Mouse (Mus musculus) adrenal gland, adult (tissue): ENCODE data around the gene Scube2.

Source experiments
- DNase-seq, 2 experiments: peaks; one replicate each; pipeline ENCODE4 v3.0.0; 2022 to 2023; ENCODE audit warnings: low spot score in 1 of 2; ENCODE audit not compliant: inconsistent age in 2 of 2

The Scube2 gene

DNA sequence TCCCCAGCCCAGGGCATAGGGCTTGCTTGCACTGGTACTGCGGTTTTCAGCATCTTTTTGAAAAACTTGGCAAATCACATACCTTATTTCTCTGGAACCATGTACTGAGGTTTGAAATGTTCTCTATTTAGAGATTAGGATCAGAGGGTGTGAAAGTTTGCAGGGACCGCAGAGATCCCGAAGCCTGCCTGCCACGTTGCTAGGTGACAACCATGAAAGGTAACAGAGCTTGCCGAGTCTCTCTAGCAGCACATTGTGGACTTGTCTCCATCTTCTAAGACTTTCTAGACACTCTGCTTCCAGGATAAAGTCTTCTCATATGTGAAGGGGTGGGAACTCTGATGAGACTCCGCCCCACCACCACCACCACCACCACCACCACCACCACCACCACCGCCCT is 13.5 kb downstream of the Scube2 start:
- peak in 1 of 2 experiments; percentile 15 for DNase-seq

DNA sequence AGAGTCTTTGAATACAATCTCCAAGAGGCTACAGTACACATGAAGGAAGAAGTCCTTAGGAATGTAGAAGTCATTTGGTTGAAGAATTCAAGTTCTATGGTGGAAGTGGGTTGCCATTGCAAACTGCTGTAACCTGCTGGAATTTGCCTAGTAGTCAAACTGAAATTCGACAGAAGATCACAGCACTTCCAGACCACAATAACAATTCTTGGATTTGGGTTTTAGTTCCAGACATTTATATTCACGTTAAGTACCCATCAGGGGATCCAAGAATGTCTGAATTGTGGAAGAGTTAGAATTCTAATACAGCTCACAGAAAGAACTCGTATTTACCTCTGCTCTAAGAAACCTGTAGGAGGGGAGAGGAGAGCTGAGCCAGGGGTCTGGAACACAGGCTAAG is 14.9 kb downstream of the Scube2 start:
- DNase-seq: no peak

DNA sequence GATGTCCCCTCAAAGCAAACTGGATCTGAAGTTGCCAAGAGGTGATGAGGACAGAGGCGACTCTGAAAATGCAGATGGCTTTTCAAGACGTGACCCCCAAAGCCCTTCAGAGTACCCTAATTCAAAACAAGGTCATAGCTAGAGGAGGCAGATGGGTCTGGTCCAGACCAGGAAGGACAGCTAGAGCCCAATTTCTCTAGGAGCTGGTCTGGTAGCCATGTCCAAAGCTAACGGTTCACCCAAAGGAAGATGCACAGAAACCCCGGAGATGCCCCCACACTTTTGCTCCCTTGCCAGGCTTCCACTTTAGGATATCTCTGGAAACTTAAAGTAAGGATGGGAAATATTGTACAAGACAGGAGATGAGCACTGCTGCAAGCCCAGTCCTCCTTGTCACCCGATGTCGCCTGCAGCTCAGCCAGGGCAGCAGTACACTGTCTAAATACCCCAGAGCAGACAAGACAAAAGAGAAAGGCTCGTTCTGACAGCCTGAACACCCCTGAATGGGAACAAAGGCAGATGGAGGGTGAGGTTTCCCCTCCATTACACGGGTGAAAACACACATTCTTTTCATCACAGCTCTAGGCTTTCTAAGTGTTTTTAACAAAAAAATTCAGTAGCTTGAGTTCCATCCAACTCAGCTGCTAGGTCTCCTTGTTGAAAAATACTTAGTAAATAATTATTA is 15.6 kb downstream of the Scube2 start:
- DNase-seq: no peak

DNA sequence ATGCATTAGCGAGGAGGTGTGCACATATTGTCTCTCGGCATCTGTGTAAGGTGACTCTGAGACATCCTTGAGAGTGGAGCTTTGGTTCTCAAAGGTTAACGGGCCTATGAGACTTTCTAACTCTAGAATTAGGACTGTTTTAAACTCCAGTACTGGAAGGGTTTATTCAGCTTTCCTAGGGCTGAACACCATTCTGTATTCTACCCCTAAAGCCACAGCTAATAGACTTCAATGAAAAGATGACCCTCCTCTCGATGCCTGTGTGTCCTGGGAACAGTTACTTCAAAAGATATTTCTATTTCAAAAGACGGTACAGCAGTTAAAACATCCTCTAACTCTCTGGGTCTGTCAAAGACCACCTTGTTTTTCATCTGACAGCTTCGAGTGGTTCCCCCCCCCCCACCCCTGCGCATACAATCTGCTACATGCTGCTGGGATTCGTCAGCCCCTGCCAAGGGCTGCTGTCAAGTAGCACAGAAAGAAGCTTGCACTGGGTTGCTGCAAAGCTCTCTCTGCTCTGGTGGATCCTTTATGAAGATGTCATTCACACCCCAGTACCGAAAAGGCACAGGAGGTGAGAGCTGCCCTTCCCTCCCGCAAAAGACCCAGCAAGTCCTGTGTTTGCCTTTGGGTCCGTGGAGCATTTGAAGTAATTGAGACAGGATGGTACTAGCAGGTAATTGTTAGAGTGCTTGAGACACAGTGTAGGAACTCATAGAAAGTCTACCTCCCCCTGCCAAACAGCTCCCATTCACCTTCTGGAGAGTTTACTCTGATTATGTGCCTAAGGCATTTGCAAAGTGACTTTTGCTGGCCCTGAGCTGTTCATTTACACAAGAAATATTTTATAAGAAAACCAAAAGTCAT is 16.4 kb downstream of the Scube2 start:
- DNase-seq: no peak

DNA sequence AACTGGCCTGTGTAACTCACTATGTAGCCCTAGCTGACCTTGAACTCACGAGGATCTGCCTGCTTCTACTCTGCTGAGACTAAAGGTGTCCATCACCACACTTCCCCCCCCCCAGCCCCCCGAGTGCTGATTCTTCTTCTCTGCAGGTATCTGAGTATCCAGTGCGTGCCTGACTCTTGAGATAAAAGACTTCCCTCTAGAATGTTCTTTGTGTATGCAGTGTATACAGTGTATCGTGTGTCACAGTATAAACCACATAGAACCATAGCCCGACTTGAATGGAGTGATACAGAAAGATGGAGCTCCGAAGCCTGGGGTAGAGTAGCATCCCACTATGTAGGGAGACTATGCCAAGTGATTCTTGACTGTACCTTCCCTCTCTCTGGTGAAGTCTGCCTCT is 21.4 kb downstream of the Scube2 start:
- no peak for DNase-seq

DNA sequence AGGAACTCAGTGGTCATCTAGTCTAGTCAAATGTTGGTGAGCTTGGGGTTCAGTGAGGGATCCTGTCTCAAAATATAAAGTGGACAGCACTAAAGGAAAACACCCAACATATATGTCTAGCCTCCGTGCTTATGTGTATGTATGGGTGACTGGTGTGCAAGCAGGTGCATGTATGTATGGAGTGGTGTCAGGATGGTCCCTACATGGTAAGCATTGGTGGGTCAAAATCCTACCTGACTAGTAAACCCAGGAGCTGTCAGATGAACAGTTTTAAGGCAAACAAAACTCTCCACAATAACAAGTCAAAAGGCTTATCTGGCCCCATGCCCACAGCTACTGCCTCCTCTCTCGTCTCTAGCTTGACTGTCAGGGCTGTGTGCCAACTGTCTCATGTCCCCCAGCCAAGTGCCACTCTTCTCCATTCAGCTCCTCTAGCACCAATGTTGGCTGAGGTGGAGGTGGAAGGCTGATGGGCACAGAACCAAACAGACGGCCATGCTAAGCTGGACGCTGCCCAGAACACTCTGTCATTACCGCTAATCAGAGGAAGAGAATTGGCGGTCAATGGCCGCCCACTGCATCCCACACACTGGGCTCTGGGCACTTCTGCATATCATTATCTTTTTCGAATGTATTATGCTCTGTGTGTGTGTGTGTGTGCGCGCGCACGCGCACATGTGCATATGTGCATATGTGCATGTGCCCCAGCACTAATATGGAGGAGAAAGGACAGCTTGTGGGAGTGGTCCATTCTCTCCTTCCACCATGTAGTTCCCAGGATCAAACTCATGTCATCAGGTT is 23.7 kb downstream of the Scube2 start:
- no peak for DNase-seq

DNA sequence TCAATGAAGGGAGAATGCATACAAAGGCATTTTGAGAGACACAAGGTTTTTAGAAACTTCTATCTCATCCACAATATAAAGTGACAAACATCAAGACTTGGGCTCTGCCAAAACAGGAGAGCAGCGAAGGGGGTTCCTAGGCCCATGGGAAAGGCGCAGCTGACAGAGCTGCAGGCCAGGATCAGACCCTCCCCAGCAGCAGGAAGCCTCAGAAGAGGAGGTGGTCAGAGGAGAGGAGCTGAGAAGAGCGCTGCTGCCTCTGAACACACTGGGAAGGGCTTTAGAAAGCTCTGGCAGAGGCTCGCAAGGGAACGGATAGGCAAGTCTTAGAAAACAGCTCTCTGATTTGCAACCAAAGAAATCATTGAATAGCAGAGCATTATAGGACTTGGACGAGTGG is 24.4 kb downstream of the Scube2 start:
- DNase-seq: no peak

DNA sequence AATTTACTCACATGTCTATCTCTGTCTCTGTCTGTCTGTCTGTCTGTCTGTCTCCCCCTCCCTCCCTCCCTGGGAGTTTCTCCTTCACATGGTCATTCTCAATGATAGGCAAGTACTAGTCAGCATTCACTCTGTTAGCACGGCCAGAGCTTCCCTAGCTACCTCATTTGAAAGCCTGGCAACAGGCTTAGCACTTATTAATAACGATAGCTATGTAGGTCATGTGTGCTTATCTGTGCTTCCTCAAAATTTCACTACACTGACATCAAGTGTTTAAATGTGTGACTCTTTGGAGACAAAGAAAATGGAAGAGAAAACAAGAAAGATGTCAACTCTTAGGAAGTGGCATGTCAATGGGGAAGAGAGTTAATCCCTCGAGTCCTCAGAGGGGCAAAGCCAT is 26.9 kb downstream of the Scube2 start:
- DNase-seq: no peak

DNA sequence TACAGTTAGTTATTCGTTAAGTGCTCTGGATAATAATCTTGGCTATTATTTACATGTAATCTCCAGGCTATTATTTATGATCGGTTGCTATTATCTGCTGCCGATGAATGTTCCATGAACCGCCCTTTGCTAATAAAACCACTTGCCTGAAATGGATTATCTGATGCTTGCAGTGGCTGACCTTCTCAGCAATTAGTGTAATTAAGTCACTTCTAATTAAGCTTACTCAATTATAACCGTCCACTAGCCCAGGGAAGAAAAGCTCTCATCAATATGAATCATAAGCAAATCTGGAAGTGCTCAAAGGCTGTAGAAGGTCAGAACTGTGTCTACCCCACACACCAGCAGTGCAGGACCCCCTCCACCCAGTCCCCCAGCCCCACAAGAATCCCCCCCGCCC is 27.8 kb downstream of the Scube2 start:
- no peak for DNase-seq

DNA sequence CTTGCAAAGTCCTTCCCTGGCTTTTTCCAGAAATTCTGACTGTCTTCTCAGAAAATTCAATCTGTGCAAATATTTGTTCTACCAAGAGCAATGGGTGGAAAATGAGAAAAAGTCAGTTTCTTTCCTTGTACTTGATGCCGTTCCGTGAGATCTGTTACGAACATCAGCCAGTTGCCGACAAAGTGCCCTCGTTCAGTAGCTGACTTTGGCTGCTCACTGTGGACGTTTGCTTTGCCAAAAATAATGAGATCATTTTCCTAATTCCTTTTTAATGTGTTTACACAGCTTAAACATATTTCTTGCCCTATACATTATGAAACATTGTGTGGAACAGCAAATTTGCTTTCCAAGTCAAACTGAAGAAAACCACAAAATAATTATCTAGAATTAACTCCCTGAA is 30.6 kb downstream of the Scube2 start:
- DNase-seq: no peak

DNA sequence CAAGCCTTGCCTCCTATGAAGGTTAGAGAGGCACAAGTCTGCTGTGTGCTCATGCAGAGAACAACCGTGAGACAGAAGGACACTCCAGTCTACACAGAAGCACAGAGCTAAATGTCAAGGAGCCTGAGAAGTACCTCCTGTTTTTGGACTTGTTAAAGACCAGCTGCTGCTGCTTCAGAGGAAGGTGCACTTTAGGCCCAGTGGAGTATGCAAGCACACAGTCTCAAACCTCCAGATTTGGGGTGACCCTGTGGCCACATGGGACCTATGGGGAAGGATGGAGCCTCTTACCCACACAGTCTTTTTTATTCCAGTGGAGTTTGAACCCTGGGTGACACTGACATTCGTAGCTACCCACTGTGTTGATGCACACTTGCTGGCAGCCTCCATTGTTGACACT is 34.1 kb downstream of the Scube2 start:
- peak; percentile 54 to 79 for DNase-seq

DNA sequence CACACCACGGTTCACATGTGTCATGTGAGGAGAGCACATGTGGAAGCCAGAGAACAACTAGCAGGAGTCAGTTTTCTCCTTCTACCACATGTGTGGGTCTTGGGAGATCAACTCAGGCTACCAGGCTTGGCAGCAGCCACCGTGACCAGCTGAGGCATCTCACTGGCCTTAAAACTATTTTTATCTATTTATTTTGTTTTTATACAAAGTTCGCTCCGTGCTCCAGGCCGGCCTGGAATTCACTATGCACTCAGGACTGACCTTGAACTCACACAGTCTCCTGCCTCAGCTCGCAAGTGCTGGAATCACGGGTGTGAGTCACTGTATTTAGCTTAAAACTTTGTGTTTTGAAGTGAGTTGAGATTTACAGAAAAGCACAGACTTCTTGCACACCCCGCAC is 38.6 kb downstream of the Scube2 start:
- peak; percentile 80 to 85 for DNase-seq

DNA sequence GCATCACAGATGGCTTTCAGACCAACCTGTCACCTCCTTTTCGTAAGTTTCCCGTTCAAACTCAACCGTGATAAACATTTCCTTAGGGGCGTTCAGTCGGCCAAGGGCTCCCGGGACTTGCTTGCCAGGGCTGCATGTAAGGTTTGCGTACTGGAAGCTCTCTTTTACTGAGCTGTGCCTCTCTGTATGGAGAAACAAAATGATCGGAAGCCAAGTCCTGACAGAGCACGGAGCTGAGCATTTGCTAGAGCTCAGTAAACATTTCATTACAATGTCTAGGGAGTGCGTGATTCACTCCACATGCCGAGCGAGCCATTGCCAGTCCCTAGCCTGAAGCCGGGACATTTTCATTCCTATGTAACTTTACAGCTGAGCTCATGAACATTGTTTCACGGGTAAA is 40.2 kb downstream of the Scube2 start:
- DNase-seq: no peak

DNA sequence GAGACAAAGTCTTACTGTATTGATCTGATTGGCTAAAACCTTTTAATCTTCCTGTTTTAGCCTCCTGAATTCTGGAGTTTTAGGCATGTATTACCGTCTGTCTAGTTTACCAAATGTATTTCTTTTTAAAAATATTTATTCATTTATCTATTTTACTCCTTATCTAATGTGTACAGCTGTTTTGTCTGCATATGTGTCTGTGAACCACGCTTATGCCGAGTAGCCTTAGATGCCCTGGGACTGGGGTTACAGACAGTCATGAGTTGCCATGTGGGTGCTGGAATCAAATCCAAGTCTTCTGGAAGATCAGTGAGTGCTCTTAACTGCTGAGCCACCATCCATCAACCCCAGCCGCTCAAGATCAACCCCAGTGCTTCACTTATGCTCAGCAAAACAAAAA is 46.9 kb downstream of the Scube2 start:
- no peak for DNase-seq

DNA sequence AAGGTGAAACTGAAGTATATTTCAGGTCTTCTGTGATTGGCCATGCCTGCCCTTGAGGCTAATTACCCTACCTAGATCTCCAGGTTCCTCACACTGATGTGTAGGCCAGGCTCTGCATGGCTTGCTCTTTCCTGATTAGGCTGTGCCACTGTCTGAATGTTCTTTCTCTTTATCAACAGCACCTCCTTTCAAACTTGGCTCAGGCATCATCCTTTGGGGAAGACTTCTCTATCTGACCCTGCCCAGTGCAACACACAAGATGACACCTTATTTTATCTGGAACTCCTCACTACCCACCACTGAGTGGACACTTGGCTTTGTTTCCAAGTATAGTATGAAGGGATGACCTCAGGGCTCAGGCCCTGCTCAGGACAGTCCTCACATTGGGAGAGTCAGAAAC is 47.5 kb downstream of the Scube2 start:
- no peak for DNase-seq

DNA sequence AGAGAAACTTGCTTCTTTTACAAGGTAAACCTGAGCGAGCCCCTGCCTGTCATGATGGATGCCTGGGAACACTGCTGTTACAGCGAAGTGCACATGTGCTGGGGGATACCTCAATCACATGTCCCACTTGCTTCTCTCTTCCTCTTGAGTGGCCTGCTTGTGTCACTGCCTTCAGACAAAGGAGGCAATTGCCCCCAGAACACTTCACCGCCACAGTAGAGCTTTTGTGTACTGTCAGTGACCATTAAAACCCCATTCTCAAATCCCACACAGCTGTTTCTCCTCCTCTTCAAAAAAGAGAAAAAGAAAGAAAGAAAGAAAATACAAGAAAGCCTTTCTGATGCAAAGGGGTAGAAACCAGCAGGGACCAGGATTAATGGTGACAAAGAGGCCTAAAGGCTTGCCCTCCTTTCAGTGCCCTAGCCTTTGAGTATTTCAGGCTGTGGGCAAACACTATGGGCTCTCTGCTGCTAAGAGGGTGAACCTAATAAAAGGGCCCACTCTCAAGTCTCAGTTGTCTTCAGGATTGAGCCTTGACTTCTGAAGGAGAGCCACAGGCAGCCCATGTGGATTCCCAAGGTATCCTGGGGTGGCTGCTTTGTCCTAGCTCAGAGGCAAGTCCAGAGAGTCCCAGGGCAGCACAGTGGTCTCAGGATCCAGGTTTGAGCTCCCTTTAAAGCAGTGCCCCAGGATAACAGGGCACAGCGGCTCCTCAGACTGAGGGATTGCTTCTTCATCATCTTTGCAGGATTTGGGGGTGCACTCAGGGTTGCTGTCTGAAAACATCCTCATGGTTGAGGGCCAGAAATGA is 51.9 kb downstream of the Scube2 start:
- no peak for DNase-seq

DNA sequence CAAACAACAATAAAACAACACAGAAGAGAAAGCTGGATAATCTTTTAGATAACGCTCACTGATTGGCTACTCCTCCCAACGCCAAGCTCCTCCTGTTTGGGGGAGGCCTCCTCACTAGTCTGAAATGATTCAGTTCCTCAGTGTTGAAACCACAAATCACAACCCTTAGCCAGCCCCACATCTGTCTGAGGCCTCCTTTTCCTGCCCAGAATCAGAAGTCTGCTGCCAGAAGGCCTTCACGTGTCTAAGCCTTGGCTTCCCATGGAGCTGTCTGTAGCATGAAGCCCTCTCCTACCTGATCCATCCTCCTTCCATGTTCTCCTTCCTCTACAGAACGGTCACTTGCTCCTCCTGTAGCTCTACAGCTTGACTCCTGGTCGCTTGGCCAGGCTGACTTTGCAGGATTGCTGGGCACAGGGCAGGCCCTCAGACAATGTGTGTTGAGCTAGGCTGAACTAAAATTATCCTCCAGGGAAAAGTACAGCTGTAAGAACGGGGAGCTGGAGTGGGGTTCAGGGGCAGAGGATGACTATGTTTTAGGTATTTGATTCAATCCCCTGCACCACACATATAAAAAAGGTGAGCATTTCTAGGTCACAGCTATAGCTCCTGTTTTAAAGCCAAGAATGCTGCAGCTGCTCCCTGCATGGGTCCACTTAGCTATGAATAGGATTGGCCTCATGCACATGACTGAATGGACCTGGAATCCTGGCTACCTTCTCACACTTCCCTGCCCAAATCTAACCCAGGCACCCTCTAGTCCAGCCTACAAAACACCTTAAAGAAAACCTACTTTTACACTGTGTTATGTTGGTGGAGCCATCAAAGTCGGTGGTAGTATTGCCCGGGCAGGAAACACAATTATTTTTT is 57.6 kb downstream of the Scube2 start:
- no peak for DNase-seq

DNA sequence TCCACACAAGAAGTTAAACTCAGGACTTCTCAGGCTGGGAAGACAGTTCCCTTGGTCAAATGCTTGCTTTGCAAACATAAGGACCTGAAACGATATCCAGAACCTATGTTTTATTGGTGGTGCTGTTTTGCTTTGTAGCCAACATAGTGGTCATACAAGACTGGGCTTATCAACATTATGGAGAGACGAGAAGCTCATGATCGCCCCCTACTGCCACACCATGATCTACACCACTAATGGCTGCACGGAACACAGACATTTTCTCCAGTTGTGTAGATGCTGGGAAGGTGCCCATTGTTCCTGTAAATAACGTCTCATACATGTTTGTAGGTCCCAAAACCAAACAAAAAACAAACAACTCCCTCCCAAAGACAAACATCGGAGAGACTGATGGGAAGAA is 60.6 kb downstream of the Scube2 start:
- peak; percentile 43 to 74 for DNase-seq

DNA sequence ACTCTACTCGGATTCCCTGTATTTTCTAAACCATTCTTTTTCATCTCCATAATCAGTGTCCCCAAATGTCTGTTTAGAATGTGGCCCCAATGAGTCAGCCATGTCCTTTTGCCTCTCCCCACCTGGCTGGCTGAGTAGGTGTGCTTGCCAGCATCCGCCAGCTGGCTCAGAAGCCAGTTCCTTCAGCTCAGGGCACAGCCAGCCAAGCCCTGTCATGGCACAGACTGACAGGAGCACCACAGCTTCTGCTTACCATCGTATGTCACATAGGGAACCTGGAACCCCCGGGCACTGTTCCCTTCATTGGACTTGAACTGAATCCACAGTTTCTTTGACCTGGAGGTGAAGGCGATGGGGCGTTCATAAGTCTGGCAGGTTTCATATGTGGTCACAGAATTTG is 61.1 kb downstream of the Scube2 start:
- peak; percentile 70 for DNase-seq

DNA sequence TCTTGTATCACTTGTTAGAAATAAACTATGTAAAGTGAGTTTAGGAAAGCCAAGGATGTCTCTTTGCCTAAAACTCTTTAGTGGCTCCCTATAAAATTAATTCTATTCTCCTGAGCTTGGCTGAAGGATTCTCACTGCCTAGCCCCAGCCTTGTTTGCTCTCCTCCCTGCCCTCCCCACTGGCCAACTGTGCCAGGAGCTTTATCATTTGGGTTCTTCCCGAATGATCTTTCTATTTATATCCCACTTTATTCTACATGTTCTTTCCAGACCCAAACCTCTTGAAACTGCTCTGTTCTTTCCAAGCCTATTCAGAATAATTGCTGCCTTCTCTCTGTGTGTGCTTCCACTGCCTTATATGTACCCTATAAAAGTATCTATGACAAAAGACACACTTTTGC is 62.0 kb downstream of the Scube2 start:
- no peak for DNase-seq
